Mouse (Mus musculus) lung, embryonic 15.5 days (tissue): ENCODE data around the gene Lrwd1. TPM values are rescaled to one million over a fixed set of nuclear protein-coding genes. Genes with fewer than 3 reads are reported as not detected.
"Not testable (repeated sequence)": the region's sequence is repeated elsewhere in the genome, so short reads cannot be mapped to it uniquely, and the experiment has no call there.

Experiments used
- ATAC-seq: fragments of 200-750 bp; cut with Nextera tagmentation; 2 replicates; pipeline ENCODE4 v1.8.0; 2017; ENCODE audit warnings: moderate number of reproducible peaks, borderline replicate concordance; ENCODE audit not compliant: low FRiP score, low TSS enrichment; ENCODE audit errors: extremely low read depth
- H3K27ac ChIP-seq: fragments of 300-500 bp; sonication (generic); 2 replicates; pipeline ENCODE4 v1.5.1; 2015; ENCODE audit warnings: moderate library complexity, mild to moderate bottlenecking, inconsistent platforms
- H3K27me3 ChIP-seq: fragments of 300-500 bp; sonication (generic); 2 replicates; pipeline ENCODE4 v1.6.1; 2015; ENCODE audit warnings: inconsistent platforms
- H3K36me3 ChIP-seq: fragments of 300-500 bp; sonication (generic); 2 replicates; pipeline ENCODE4 v1.6.1; 2015; ENCODE audit warnings: inconsistent platforms
- H3K4me1 ChIP-seq: fragments of 300-500 bp; sonication (generic); 2 replicates; pipeline ENCODE4 v1.6.1; 2015; ENCODE audit warnings: inconsistent platforms
- H3K4me2 ChIP-seq: fragments of 300-500 bp; sonication (generic); 2 replicates; pipeline ENCODE4 v1.6.1; 2015; ENCODE audit warnings: inconsistent platforms, mild to moderate bottlenecking, moderate library complexity
- H3K4me3 ChIP-seq: fragments of 300-500 bp; sonication (generic); 2 replicates; pipeline ENCODE4 v1.5.1; 2015; ENCODE audit warnings: mild to moderate bottlenecking, inconsistent platforms
- H3K9ac ChIP-seq: fragments of 300-500 bp; sonication (generic); 2 replicates; pipeline ENCODE4 v1.6.1; 2015; ENCODE audit warnings: inconsistent platforms
- H3K9me3 ChIP-seq: fragments of 300-500 bp; sonication (generic); 2 replicates; pipeline ENCODE4 v1.6.1; 2016; ENCODE audit warnings: inconsistent platforms
- WGBS: fragments of 180-500 bp; shearing (Covaris S2); methylation state at CpG from one replicate; pipeline ENCODE4 v1.1.7; 2015; 5-methylcytosine and 5-hydroxymethylcytosine counted together
- polyA plus RNA-seq: library from polyadenylated mRNA; unstranded; fragments of >200 nt; fragmentation: Nextera tagmentation; extraction: Ambion mirVana; gene quantifications from 2 replicates; pipeline ENCODE4 v1.2.1, GENCODE M21; 2015

Gene Lrwd1
- polyA plus RNA-seq, 1 experiment from 2014 or later, result 37.5 TPM

- whole genome bisulfite sequencing, result 10% methylated on average over 15 of the region's 15 CpGs
- peak overlapping the region; percentile 62 for H3K9ac ChIP-seq
- no peaks in the 10 kb centered on the region for H3K27me3 ChIP-seq
- H3K4me1 ChIP-seq, result peaks cover 36% of the 10 kb centered on the region
- peak; percentile 11; the same call in 1 of the 2 replicates for ATAC-seq
- peak overlapping the region; percentile 97 for H3K4me2 ChIP-seq
- peak overlapping the region; percentile 60 for H3K4me3 ChIP-seq
- no peak overlapping the region for H3K27ac ChIP-seq
- H3K36me3 ChIP-seq, result peaks cover 4% of the 10 kb centered on the region; the same call in 1 of the 2 replicates
- no peaks in the 10 kb centered on the region for H3K9me3 ChIP-seq
These were observed 34.0 kb upstream of the Lrwd1 start for GRCm38 (mm10) chr5:136169626-136170511.

DNA sequence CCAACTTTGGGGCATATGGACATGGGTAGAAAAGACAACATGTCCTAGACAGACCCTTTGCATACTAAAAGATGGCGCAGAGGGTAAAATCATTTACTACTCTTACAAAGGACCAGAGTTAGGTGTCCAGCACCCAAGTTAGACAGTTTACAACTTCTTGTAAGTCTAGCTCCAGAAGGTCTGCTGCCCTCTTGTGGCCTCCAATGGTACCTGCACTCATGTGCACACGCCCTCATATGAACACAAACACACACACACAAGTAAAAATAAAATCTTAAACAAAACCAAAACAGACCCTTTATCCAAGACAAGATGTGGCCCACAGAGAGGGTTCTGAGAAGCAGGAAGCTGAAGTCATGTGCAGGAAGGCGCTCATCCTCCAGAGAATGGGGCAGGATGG, 32.2 kb upstream of the Lrwd1 start:
- ATAC-seq, result no peak
- Histone ChIP-seq H3K4me2 (no peak overlapping the region), H3K4me1 (peaks cover 22% of the 10 kb centered on the region), H3K9ac (no peak overlapping the region), H3K27me3 (no peaks in the 10 kb centered on the region), H3K36me3 (peaks cover 4% of the 10 kb centered on the region; the same call in 1 of the 2 replicates), H3K9me3 (no peaks in the 10 kb centered on the region), H3K27ac (no peak overlapping the region), H3K4me3 (no peak overlapping the region)
- WGBS, result 95% methylated on average over 3 of the region's 3 CpGs

DNA sequence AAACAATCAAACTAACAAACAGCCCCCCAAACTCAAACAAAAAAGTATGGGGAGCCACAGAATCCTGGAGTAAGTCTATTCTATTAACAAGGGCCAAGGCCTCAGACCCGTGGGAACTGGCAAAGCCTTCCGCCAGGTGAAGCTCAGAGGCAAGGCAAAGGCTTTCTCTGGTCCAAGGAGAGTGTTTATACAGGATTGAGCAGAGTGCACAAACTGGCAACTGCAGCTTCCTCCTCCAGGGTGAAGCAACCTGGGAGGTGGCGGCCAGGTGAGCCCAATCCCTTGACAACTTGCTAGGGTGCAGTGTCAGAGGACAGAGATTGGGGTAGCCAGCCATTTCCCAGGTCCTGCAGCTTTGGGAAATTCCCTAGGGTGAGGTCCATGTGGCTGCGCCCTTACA, 31.4 kb upstream of the Lrwd1 start:
- H3K36me3 ChIP-seq, result peaks cover 4% of the 10 kb centered on the region; the same call in 1 of the 2 replicates
- H3K4me2 ChIP-seq, result no peak overlapping the region
- no peak overlapping the region for H3K27ac ChIP-seq
- no peak overlapping the region for H3K4me3 ChIP-seq
- H3K9me3 ChIP-seq, result no peaks in the 10 kb centered on the region
- no peak for ATAC-seq
- peaks cover 19% of the 10 kb centered on the region for H3K4me1 ChIP-seq
- WGBS, result 88% methylated on average over 4 of the region's 4 CpGs
- H3K27me3 ChIP-seq, result no peaks in the 10 kb centered on the region
- H3K9ac ChIP-seq, result no peak overlapping the region

DNA sequence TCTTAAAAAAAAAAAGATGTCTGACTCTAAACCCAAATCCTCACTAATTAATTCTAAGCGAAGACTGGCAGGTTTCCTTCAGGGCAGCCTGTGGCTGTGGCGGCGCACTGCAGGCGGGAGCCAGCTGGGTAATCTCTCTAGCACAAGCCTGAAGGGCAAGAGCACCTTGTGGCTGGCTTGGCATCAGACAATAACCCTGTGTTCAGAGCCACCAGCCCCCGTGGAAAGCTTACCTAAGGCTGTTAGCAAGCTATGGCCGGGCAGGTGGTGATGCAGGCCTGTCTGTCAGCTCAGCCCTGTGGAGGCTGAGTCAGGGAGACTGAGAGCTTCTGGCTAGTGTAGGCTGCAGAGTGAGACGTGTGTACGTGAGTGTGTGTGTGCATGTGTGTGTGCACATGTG, 29.4 kb upstream of the Lrwd1 start:
- Histone ChIP-seq H3K4me1 (peaks cover 3% of the 10 kb centered on the region; the same call in 1 of the 2 replicates), H3K36me3 (peaks cover 4% of the 10 kb centered on the region; the same call in 1 of the 2 replicates), H3K4me3 (no peak overlapping the region), H3K4me2 (no peak overlapping the region), H3K9ac (no peak overlapping the region), H3K27me3 (no peaks in the 10 kb centered on the region), H3K27ac (no peak overlapping the region), H3K9me3 (no peaks in the 10 kb centered on the region)
- 72% methylated on average over 8 of the region's 8 CpGs for WGBS
- ATAC-seq, result no peak

GRCm38 (mm10) chr5:136163807-136164474, 28.1 kb upstream of the Lrwd1 start:
- Histone ChIP-seq H3K36me3 (peaks cover 4% of the 10 kb centered on the region; the same call in 1 of the 2 replicates), H3K27ac (no peak overlapping the region), H3K4me1 (no peaks in the 10 kb centered on the region), H3K4me3 (no peak overlapping the region), H3K27me3 (no peaks in the 10 kb centered on the region), H3K9ac (no peak overlapping the region), H3K9me3 (no peaks in the 10 kb centered on the region), H3K4me2 (no peak overlapping the region)
- 79% methylated on average over 11 of the region's 11 CpGs for WGBS
- ATAC-seq, result no peak

DNA sequence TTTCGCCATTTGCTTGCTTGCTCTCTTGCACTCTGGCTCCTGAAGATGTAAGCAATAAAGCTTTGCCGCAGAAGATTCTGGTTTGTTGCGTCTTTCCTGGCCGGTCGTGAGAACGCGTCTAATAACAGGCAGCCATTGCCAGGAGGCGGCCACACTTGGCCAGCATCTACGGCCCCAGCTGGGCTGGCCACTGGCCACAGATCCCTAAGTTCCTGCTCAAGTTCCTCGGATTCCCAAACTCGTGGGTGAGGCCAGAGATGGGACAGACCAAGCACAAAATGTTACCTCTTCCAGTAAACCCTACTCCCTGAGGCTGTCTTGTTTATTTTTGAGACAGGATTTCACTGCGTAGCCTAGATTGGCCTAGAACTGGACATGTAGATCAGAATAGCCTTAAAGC, 24.2 kb upstream of the Lrwd1 start:
- WGBS, result 74% methylated on average over 11 of the region's 12 CpGs
- not testable (repeated sequence) for H3K9me3 ChIP-seq, H3K4me2 ChIP-seq, H3K27ac ChIP-seq, ATAC-seq, H3K36me3 ChIP-seq, H3K9ac ChIP-seq, H3K4me1 ChIP-seq, H3K4me3 ChIP-seq, H3K27me3 ChIP-seq

DNA sequence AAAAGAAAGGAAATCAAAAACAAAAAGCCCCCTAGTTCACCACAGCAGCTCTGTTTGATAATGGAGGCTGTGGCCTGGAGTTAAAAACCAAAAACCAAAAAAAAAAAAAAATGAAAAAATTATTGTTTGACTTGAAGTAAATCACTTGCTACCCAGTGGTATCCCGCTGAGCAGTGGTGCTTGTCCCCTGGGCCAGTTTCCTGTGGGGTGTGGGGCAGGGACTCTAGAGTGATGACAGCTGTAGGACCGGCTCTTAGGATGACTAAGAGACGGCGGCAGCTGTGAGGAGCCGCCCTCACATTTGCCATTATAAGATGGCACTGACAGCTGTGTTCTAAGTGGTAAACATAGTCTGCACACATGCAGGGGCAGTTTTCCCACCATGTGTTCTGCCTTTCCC, 19.5 kb upstream of the Lrwd1 start:
- Histone ChIP-seq H3K4me3 (no peak overlapping the region), H3K9me3 (no peaks in the 10 kb centered on the region), H3K4me2 (no peak overlapping the region), H3K27ac (no peak overlapping the region), H3K4me1 (no peaks in the 10 kb centered on the region), H3K9ac (no peak overlapping the region), H3K36me3 (no peaks in the 10 kb centered on the region), H3K27me3 (no peaks in the 10 kb centered on the region)
- WGBS, result 77% methylated on average over 5 of the region's 5 CpGs
- no peak for ATAC-seq

GRCm38 (mm10) chr5:136152365-136152764, 16.5 kb upstream of the Lrwd1 start:
- Histone ChIP-seq H3K4me1 (no peaks in the 10 kb centered on the region), H3K36me3 (no peaks in the 10 kb centered on the region), H3K27me3 (no peaks in the 10 kb centered on the region), H3K4me3 (no peak overlapping the region), H3K4me2 (no peak overlapping the region), H3K9me3 (no peaks in the 10 kb centered on the region), H3K27ac (no peak overlapping the region), H3K9ac (no peak overlapping the region)
- ATAC-seq, result no peak
- 66% methylated on average over 8 of the region's 8 CpGs for WGBS

DNA sequence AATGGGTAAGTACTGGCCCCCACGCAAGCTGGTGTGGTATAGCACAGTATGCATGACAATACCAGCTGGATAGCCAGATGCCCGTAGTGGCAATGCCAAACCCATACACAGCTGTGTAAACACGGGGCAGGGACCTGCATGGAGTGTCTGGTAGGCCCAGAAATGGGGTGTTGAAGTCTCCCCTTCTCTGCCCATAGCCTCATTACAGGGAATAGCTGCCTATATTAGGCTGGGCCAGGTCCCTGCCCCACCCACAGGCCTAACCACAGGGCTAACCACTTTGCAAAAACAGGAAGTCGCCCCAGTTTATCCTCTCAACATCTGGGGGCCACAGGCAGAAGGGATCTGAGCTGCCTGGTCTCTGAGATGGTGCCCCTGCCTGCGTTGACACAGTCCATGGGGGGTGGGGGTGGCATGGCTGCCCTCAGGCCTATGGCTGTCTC, 13.3 kb upstream of the Lrwd1 start:
- WGBS, result 62% methylated on average over 5 of the region's 5 CpGs
- not testable (repeated sequence) for H3K4me2 ChIP-seq, H3K27ac ChIP-seq, H3K36me3 ChIP-seq, H3K9ac ChIP-seq, H3K27me3 ChIP-seq, H3K4me3 ChIP-seq, H3K9me3 ChIP-seq, H3K4me1 ChIP-seq
- 0 out of 2 replicates have a peak, but pooled peaks have one; percentile 17 for ATAC-seq

DNA sequence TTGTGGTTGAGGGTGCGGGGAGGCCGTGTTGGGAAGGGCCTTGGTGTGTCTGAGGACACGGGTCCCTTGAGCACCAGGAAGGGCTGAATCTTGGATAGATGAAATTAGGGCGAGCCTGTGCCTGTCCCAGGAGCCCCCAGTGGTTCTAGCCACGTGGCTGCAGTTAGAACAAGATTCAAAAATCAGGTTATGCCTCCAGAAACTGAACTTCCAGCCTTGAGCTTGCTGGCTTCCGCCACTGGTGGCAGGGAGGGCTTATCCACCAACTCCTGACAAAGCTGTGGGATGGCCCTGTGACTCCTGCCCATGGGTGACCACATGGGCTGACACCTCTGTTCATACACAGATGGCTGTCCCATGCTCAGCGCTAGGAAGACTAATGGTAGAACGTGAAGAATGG, 11.8 kb upstream of the Lrwd1 start:
- ATAC-seq, result no peak
- H3K27me3 ChIP-seq, result no peaks in the 10 kb centered on the region

DNA sequence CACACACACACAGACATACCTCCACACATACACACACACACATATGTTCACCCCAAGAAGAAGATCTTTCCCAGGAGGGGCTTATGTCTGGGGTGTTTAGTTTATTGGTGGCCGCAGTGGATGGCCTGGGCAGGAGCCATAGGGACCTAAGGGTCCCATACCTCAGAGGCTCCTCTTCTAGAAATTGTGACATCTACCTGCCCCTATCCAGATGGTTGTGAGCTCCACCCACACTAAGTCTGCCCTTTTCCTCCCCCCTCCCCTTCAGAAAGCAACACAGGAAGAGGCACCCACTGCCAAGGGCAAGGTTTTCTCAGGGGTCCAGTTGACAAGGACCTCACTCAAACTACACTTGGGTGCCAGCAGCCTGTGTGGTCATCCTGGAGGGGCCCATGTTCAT, 11.1 kb upstream of the Lrwd1 start:
- no peak overlapping the region for H3K4me3 ChIP-seq
- no peak overlapping the region for H3K4me2 ChIP-seq
- no peaks in the 10 kb centered on the region for H3K9me3 ChIP-seq
- 79% methylated on average over 1 of the region's 1 CpGs for WGBS
- H3K27me3 ChIP-seq, result no peaks in the 10 kb centered on the region
- H3K27ac ChIP-seq, result no peak overlapping the region
- no peak for ATAC-seq
- H3K9ac ChIP-seq, result no peak overlapping the region
- H3K36me3 ChIP-seq, result peaks cover 6% of the 10 kb centered on the region; the same call in 1 of the 2 replicates
- no peaks in the 10 kb centered on the region for H3K4me1 ChIP-seq

More for the DNA sequence above, 11.8 kb upstream of the Lrwd1 start:
- Histone ChIP-seq H3K9me3 (no peaks in the 10 kb centered on the region), H3K4me2 (no peak overlapping the region), H3K4me1 (no peaks in the 10 kb centered on the region), H3K36me3 (no peaks in the 10 kb centered on the region), H3K4me3 (no peak overlapping the region), H3K27ac (no peak overlapping the region), H3K9ac (no peak overlapping the region)
- 63% methylated on average over 8 of the region's 8 CpGs for WGBS
